Mouse (Mus musculus) hindbrain, embryonic 11.5 days (tissue): ENCODE results near the gene Nudt21. TPM values are rescaled to one million over a fixed set of nuclear protein-coding genes. Genes with fewer than 3 reads are reported as not detected.

Experiments used
- ATAC-seq: fragments of 200-750 bp; cut with Nextera tagmentation; 2 replicates; pipeline ENCODE4 v1.8.0; 2017; ENCODE audit warnings: mild to moderate bottlenecking, moderate TSS enrichment, moderate library complexity; ENCODE audit not compliant: low FRiP score
- DNase-seq: peaks from one replicate; pipeline ENCODE4 v3.0.0-alpha.2; 2015; ENCODE audit warnings: low spot score
- H3K27ac ChIP-seq: fragments of 300-500 bp; sonication (generic); 2 replicates; pipeline ENCODE4 v1.5.1; 2014; ENCODE audit warnings: mild to moderate bottlenecking, low read depth, low read length
- H3K27me3 ChIP-seq: fragments of 300-500 bp; sonication (generic); 2 replicates; pipeline ENCODE4 v1.6.1; 2014; ENCODE audit warnings: mild to moderate bottlenecking, low read length, moderate library complexity, mixed read lengths; ENCODE audit not compliant: control insufficient read depth, insufficient read depth
- H3K36me3 ChIP-seq: fragments of 300-500 bp; sonication (generic); 2 replicates; pipeline ENCODE4 v1.6.1; 2014; ENCODE audit warnings: mild to moderate bottlenecking, low read length, moderate library complexity, mixed read lengths; ENCODE audit not compliant: control insufficient read depth, insufficient read depth
- H3K4me1 ChIP-seq: fragments of 300-500 bp; sonication (generic); replicated peaks from 2 replicates; pipeline ENCODE4 v1.6.1; 2014; ENCODE audit warnings: low read length, mixed read lengths; ENCODE audit not compliant: control insufficient read depth, insufficient read depth
- H3K4me2 ChIP-seq: fragments of 300-500 bp; sonication (generic); replicated peaks from 2 replicates; pipeline ENCODE4 v1.6.1; 2014; ENCODE audit warnings: mild to moderate bottlenecking, low read depth, low read length
- H3K4me3 ChIP-seq: fragments of 300-500 bp; sonication (generic); 2 replicates; pipeline ENCODE4 v1.5.1; 2014; ENCODE audit warnings: low read depth, low read length
- H3K9ac ChIP-seq: fragments of 300-500 bp; sonication (generic); 2 replicates; pipeline ENCODE4 v1.6.1; 2014; ENCODE audit warnings: low read depth, low read length
- H3K9me3 ChIP-seq: fragments of 300-500 bp; sonication (generic); 2 replicates; pipeline ENCODE4 v1.6.1; 2016; ENCODE audit warnings: low read length; ENCODE audit not compliant: control insufficient read depth
- WGBS: fragments of 180-500 bp; shearing (Covaris S2); extraction: QIAGEN DNeasy Blood & Tissue Kit; methylation state at CpG from one replicate; pipeline ENCODE4 v1.1.7; 2014; 5-methylcytosine and 5-hydroxymethylcytosine counted together
- polyA plus RNA-seq: library from polyadenylated mRNA; unstranded; fragments of >200 nt; fragmentation: Nextera tagmentation; extraction: Ambion mirVana; gene quantifications from 2 replicates; pipeline ENCODE4 v1.2.1, GENCODE M21; 2014

Nudt21 gene
- polyA plus RNA-seq, 1 experiment from 2014 or later, result 152 TPM

GRCm38 (mm10) chr8:94010101-94010705 is 26.6 kb downstream of the Nudt21 start:
- Histone ChIP-seq H3K4me3 (no peak overlapping the region), H3K27ac (no peak overlapping the region), H3K36me3 (no peaks in the 10 kb centered on the region), H3K4me2 (no peak overlapping the region), H3K9me3 (no peaks in the 10 kb centered on the region), H3K27me3 (no peaks in the 10 kb centered on the region), H3K4me1 (0 out of 2 replicates have a peak, but pooled peaks cover 3% of the 10 kb centered on the region), H3K9ac (no peak overlapping the region)
- no peak for ATAC-seq
- WGBS, result 49% methylated on average over 2 of the region's 2 CpGs
- no peak for DNase-seq

- DNase-seq (no peak), ATAC-seq (no peak)
- H3K27ac ChIP-seq, result no peak overlapping the region
- 0 out of 2 replicates have a peak, but pooled peaks cover 3% of the 10 kb centered on the region for H3K4me1 ChIP-seq
- 66% methylated on average over 15 of the region's 15 CpGs for WGBS
- H3K36me3 ChIP-seq, result no peaks in the 10 kb centered on the region
- no peak overlapping the region for H3K9ac ChIP-seq
- H3K4me2 ChIP-seq, result no peak overlapping the region
- no peaks in the 10 kb centered on the region for H3K9me3 ChIP-seq
- no peaks in the 10 kb centered on the region for H3K27me3 ChIP-seq
- no peak overlapping the region for H3K4me3 ChIP-seq
Observed at GRCm38 (mm10) chr8:94009243-94009845, 27.5 kb downstream of the Nudt21 start.

- Histone ChIP-seq H3K9ac (no peak overlapping the region), H3K27ac (no peak overlapping the region), H3K27me3 (no peaks in the 10 kb centered on the region), H3K4me3 (no peak overlapping the region), H3K9me3 (no peaks in the 10 kb centered on the region), H3K4me2 (no peak overlapping the region), H3K4me1 (no peaks in the 10 kb centered on the region), H3K36me3 (0 out of 2 replicates have a peak, but pooled peaks cover 3% of the 10 kb centered on the region)
- DNase-seq, result no peak
- ATAC-seq, result no peak
- WGBS, result 91% methylated on average over 9 of the region's 9 CpGs
Observed at GRCm38 (mm10) chr8:94004139-94004538, 32.7 kb downstream of the Nudt21 start.

- no peaks in the 10 kb centered on the region for H3K9me3 ChIP-seq
- H3K27ac ChIP-seq, result no peak overlapping the region
- 89% methylated on average over 2 of the region's 2 CpGs for WGBS
- no peak overlapping the region for H3K4me2 ChIP-seq
- H3K36me3 ChIP-seq, result peaks cover 5% of the 10 kb centered on the region; the same call in 1 of the 2 replicates
- H3K4me3 ChIP-seq, result no peak overlapping the region
- DNase-seq (no peak), ATAC-seq (no peak)
- H3K4me1 ChIP-seq, result no peaks in the 10 kb centered on the region
- H3K9ac ChIP-seq, result no peak overlapping the region
- no peaks in the 10 kb centered on the region for H3K27me3 ChIP-seq
Observed at GRCm38 (mm10) chr8:93998961-93999360, 37.9 kb downstream of the Nudt21 start.

GRCm38 (mm10) chr8:93989739-93990138 is 47.1 kb downstream of the Nudt21 start:
- no peak for ATAC-seq
- H3K27me3 ChIP-seq, result no peaks in the 10 kb centered on the region
- H3K27ac ChIP-seq, result no peak overlapping the region
- no peak overlapping the region for H3K4me2 ChIP-seq
- H3K9ac ChIP-seq, result no peak overlapping the region
- H3K4me1 ChIP-seq, result no peaks in the 10 kb centered on the region
- no peaks in the 10 kb centered on the region for H3K9me3 ChIP-seq
- whole genome bisulfite sequencing, result 98% methylated on average over 4 of the region's 4 CpGs
- H3K36me3 ChIP-seq, result peaks cover 7% of the 10 kb centered on the region; the same call in 1 of the 2 replicates
- DNase-seq, result no peak
- no peak overlapping the region for H3K4me3 ChIP-seq

- no peak overlapping the region for H3K4me3 ChIP-seq
- no peaks in the 10 kb centered on the region for H3K4me1 ChIP-seq
- DNase-seq, result no peak
- no peak overlapping the region for H3K27ac ChIP-seq
- H3K9ac ChIP-seq, result no peak overlapping the region
- no peaks in the 10 kb centered on the region for H3K9me3 ChIP-seq
- 90% methylated on average over 3 of the region's 3 CpGs for WGBS
- H3K4me2 ChIP-seq, result no peak overlapping the region
- 0 out of 2 replicates have a peak, but pooled peaks cover 4% of the 10 kb centered on the region for H3K36me3 ChIP-seq
- ATAC-seq, result no peak
- H3K27me3 ChIP-seq, result no peaks in the 10 kb centered on the region
Observed at GRCm38 (mm10) chr8:93984731-93985130, 52.1 kb downstream of the Nudt21 start.

- DNase-seq, result no peak
- H3K36me3 ChIP-seq, result 0 out of 2 replicates have a peak, but pooled peaks cover 4% of the 10 kb centered on the region
Observed at GRCm38 (mm10) chr8:93983827-93984226, 53.0 kb downstream of the Nudt21 start.

GRCm38 (mm10) chr8:93981679-93982215 is 55.1 kb downstream of the Nudt21 start:
- WGBS, result 92% methylated on average over 5 of the region's 5 CpGs
- H3K36me3 ChIP-seq, result 0 out of 2 replicates have a peak, but pooled peaks cover 4% of the 10 kb centered on the region
- ATAC-seq, result no peak

More at GRCm38 (mm10) chr8:93983827-93984226, 53.0 kb downstream of the Nudt21 start:
- Histone ChIP-seq H3K4me2 (no peak overlapping the region), H3K27me3 (no peaks in the 10 kb centered on the region), H3K4me1 (no peaks in the 10 kb centered on the region), H3K9ac (no peak overlapping the region), H3K4me3 (no peak overlapping the region), H3K9me3 (no peaks in the 10 kb centered on the region), H3K27ac (no peak overlapping the region)
- WGBS, result 82% methylated on average over 3 of the region's 3 CpGs
- ATAC-seq, result no peak

More at GRCm38 (mm10) chr8:93981679-93982215, 55.1 kb downstream of the Nudt21 start:
- Histone ChIP-seq H3K4me1 (no peaks in the 10 kb centered on the region), H3K9ac (no peak overlapping the region), H3K27me3 (no peaks in the 10 kb centered on the region), H3K4me3 (no peak overlapping the region), H3K4me2 (no peak overlapping the region), H3K27ac (no peak overlapping the region), H3K9me3 (no peaks in the 10 kb centered on the region)
- no peak for DNase-seq
